Mouse (Mus musculus) hindbrain, embryonic 15.5 days (tissue): ENCODE results near the gene Il1rl1. TPM values are rescaled to one million over a fixed set of nuclear protein-coding genes. Genes with fewer than 3 reads are reported as not detected.

Experiments used
- ATAC-seq: fragments of 200-750 bp; cut with Nextera tagmentation; 2 replicates; pipeline ENCODE4 v1.8.0; 2017; ENCODE audit warnings: low read depth, moderate number of reproducible peaks, moderate TSS enrichment; ENCODE audit not compliant: low FRiP score
- H3K27ac ChIP-seq: fragments of 300-500 bp; sonication (generic); replicated peaks from 2 replicates; pipeline ENCODE4 v1.5.1; 2015; ENCODE audit warnings: mild to moderate bottlenecking, inconsistent platforms
- H3K27me3 ChIP-seq: fragments of 300-500 bp; sonication (generic); 2 replicates; pipeline ENCODE4 v1.6.1; 2015; ENCODE audit warnings: control low read depth, inconsistent platforms
- H3K36me3 ChIP-seq: fragments of 300-500 bp; sonication (generic); 2 replicates; pipeline ENCODE4 v1.6.1; 2015; ENCODE audit warnings: control low read depth, inconsistent platforms
- H3K4me1 ChIP-seq: fragments of 300-500 bp; sonication (generic); replicated peaks from 2 replicates; pipeline ENCODE4 v1.6.1; 2015; ENCODE audit warnings: control low read depth, inconsistent platforms
- H3K4me2 ChIP-seq: fragments of 300-500 bp; sonication (generic); 2 replicates; pipeline ENCODE4 v1.6.1; 2015; ENCODE audit warnings: moderate library complexity, mild to moderate bottlenecking, inconsistent platforms
- H3K4me3 ChIP-seq: fragments of 300-500 bp; sonication (generic); 2 replicates; pipeline ENCODE4 v1.5.1; 2015; ENCODE audit warnings: mild to moderate bottlenecking, inconsistent platforms
- H3K9ac ChIP-seq: fragments of 300-500 bp; sonication (generic); 2 replicates; pipeline ENCODE4 v1.6.1; 2015; ENCODE audit warnings: inconsistent platforms
- H3K9me3 ChIP-seq: fragments of 300-500 bp; sonication (generic); 2 replicates; pipeline ENCODE4 v1.6.1; 2016; ENCODE audit warnings: control low read depth, inconsistent platforms
- WGBS: fragments of 180-500 bp; shearing (Covaris S2); methylation state at CpG from one replicate; pipeline ENCODE4 v1.1.7; 2015; 5-methylcytosine and 5-hydroxymethylcytosine counted together
- polyA plus RNA-seq: library from polyadenylated mRNA; unstranded; fragments of >200 nt; fragmentation: Nextera tagmentation; extraction: Ambion mirVana; gene quantifications from 2 replicates; pipeline ENCODE4 v1.2.1, GENCODE M21; 2015

Gene Il1rl1
- polyA plus RNA-seq, 1 experiment from 2014 or later, result not detected

DNA sequence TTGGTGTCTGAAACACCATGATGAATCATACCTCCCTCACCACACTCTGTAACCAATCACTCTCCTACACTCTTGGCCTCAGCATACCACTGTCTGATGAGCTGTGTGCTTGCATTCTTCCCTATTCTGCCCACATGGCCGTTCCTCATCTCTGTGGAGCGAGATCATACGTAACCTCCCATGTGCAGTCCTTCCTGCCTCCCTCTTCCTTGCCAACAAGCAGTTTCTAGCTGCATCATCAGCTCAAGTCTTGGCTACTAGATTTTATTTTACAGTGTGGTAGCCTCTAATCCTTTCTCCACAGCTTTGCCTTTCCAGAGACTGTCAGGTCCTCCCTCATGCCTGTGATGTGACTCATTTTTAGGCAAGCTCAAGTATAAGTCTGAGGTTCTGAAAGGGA is 15.4 kb downstream of the Il1rl1 start:
- H3K9me3 ChIP-seq, result no peaks in the 10 kb centered on the region
- H3K27ac ChIP-seq, result no peak overlapping the region
- no peaks in the 10 kb centered on the region for H3K27me3 ChIP-seq
- H3K4me3 ChIP-seq, result no peak overlapping the region
- H3K36me3 ChIP-seq, result no peaks in the 10 kb centered on the region
- H3K9ac ChIP-seq, result no peak overlapping the region
- WGBS, result 89% methylated on average over 3 of the region's 3 CpGs
- no peak overlapping the region for H3K4me2 ChIP-seq
- no peaks in the 10 kb centered on the region for H3K4me1 ChIP-seq
- no peak for ATAC-seq

DNA sequence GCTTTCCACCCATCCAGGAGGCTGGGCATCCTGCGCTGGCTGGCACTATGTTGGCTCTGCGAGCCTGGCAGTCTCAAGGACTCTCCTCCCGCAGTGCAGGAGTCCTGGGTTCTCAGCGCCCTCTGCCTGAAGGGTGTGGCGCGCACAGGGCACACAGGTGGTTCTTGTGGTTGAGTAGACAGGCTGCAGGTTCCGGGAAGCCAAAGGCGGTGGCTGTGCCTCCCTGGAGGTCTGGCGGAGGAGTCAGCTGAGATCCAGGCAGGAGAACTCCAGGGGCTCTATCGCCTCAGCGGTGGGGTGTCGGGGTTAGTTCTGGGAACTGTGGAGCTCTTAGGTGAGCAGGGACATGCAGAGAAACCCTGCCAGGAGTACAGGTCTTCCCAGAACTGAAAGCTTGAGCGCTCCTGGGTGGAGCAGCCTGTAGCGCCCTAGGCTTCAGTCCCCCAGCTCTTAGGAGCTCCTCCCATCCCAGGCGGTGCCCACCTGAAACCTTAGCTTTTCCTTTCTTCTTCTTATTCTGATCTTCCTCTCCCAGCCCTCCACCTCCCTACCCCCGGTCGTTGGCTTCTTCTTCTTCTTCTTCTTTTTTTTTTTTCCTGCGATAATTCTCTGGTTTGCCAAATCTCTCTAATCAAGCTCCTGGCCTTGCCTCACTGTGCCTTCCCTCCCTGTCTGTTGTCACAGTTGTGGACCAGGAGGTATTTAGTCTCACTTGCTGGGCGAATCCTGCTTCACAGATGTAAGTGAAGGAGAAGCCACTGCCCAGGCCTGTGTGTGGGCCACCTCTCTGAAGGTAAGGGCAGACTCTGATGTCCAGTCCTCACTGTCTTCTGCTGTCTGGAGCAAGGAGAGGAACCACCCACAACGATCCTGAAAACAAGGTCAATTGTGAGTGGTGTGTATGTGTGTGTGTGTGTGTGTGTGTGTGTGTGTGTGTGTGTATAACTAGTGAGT is 36.4 kb downstream of the Il1rl1 start, which contains the start of gene Il18r1:
Il18r1 (plus strand) TSS at position 76 of the 954 bp plus-strand sequence.
- no peak within 1 kb of the TSS for H3K4me2 ChIP-seq
- H3K4me1 ChIP-seq, result no peaks in the 10 kb centered on the region
- ATAC-seq, result no peak
- no peaks in the 10 kb centered on the region for H3K27me3 ChIP-seq
- no peak within 1 kb of the TSS for H3K27ac ChIP-seq
- no peaks in the 10 kb centered on the region for H3K36me3 ChIP-seq
- no peak within 1 kb of the TSS for H3K4me3 ChIP-seq
- WGBS, result 51% methylated on average over 20 of the region's 20 CpGs
- H3K9me3 ChIP-seq, result no peaks in the 10 kb centered on the region
- H3K9ac ChIP-seq, result no peak within 1 kb of the TSS

DNA sequence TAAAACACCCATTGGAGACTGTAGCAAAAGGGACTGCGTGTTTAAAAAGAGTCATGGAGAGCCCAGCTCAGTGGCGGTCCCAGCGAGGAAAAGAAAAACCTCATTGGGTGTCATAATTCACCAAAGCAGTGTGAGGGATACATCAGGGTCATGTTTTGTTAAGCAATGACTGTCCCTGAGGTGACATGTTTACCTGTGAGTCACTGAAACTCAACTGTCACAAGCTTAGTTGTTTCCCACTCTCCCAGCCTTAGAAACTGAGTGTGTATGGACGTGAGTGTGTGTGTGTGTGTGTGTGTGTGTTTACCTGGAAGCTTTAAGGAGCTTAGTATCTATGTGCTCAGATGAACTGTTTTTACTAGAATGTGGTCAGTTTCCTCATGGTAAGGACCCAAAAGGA is 37.9 kb downstream of the Il1rl1 start:
- H3K4me2 ChIP-seq, result no peak overlapping the region
- no peaks in the 10 kb centered on the region for H3K4me1 ChIP-seq
- no peak overlapping the region for H3K27ac ChIP-seq
- ATAC-seq, result no peak
- H3K9me3 ChIP-seq, result no peaks in the 10 kb centered on the region
- no peaks in the 10 kb centered on the region for H3K36me3 ChIP-seq
- H3K9ac ChIP-seq, result no peak overlapping the region
- no peak overlapping the region for H3K4me3 ChIP-seq
- H3K27me3 ChIP-seq, result no peaks in the 10 kb centered on the region
- WGBS, result 87% methylated on average over 4 of the region's 4 CpGs

DNA sequence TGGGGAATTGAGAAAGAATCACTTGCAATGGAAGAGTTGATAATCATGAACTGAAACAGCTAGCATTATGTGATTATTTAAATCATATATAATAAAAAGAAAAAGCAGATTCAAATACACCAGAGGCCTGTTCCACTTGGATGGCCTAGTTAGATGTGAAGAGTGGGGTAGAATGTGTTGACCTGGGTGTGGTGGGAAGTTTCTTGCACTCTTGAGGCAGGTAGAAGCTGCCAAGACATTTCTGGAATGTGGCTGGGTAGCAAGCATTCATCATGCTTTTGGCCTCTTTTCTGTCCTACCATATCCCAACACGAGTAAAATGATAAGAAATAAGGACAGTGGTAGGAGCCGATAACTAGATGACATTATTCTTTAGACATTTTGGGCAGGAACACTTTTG is 39.4 kb downstream of the Il1rl1 start:
- no peaks in the 10 kb centered on the region for H3K4me1 ChIP-seq
- H3K36me3 ChIP-seq, result no peaks in the 10 kb centered on the region
- no peak overlapping the region for H3K4me3 ChIP-seq
- whole genome bisulfite sequencing, result 81% methylated on average over 2 of the region's 2 CpGs
- H3K9me3 ChIP-seq, result no peaks in the 10 kb centered on the region
- no peak overlapping the region for H3K27ac ChIP-seq
- H3K9ac ChIP-seq, result no peak overlapping the region
- no peak for ATAC-seq
- H3K4me2 ChIP-seq, result no peak overlapping the region
- no peaks in the 10 kb centered on the region for H3K27me3 ChIP-seq

DNA sequence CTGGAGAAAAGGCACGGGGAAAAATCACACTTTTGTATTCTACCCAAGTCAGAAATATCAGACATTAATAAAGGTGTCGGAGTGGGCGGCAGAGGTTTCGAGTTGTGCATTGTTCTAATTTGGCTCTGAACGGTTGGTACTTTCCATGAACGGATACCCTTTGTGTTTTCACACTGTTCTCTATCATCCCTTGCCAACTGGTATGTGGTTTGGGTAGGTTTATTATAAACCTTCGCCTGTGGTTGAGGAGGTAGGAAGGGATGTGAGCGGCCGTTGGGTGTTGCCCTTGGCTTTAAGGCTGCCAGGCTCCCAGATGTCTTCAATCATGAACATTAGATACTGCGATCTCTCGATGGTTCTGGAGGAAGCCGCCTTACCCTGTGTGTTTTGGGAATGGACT is 40.5 kb downstream of the Il1rl1 start:
- WGBS, result 92% methylated on average over 12 of the region's 12 CpGs
- no peaks in the 10 kb centered on the region for H3K9me3 ChIP-seq
- ATAC-seq, result no peak
- H3K27ac ChIP-seq, result no peak overlapping the region
- no peak overlapping the region for H3K4me2 ChIP-seq
- H3K27me3 ChIP-seq, result no peaks in the 10 kb centered on the region
- H3K36me3 ChIP-seq, result no peaks in the 10 kb centered on the region
- H3K9ac ChIP-seq, result no peak overlapping the region
- no peaks in the 10 kb centered on the region for H3K4me1 ChIP-seq
- H3K4me3 ChIP-seq, result no peak overlapping the region

DNA sequence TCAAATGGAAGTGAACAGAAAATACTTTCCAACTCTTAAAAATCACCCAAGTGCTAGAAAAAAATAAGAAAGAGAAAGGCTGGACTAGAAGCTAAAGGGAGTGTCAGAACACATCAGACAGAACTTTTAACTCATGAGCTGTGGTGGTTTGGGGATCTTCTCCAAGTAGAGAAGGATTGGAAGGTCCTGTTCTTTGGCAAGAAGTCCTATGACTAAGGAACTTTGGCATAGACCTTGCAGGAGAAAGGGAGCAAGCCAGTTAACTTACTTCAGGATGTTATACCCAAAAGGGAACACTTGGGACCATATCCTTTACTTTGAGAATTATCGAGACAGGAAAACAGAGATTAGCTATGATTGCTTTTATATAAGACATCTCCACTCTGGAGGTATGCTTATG is 43.0 kb downstream of the Il1rl1 start:
- WGBS, result 100% methylated on average over 1 of the region's 1 CpGs
- no peak overlapping the region for H3K4me2 ChIP-seq
- H3K36me3 ChIP-seq, result no peaks in the 10 kb centered on the region
- no peak overlapping the region for H3K4me3 ChIP-seq
- no peak overlapping the region for H3K27ac ChIP-seq
- no peak for ATAC-seq
- no peak overlapping the region for H3K9ac ChIP-seq
- H3K27me3 ChIP-seq, result no peaks in the 10 kb centered on the region
- no peaks in the 10 kb centered on the region for H3K9me3 ChIP-seq
- H3K4me1 ChIP-seq, result no peaks in the 10 kb centered on the region

DNA sequence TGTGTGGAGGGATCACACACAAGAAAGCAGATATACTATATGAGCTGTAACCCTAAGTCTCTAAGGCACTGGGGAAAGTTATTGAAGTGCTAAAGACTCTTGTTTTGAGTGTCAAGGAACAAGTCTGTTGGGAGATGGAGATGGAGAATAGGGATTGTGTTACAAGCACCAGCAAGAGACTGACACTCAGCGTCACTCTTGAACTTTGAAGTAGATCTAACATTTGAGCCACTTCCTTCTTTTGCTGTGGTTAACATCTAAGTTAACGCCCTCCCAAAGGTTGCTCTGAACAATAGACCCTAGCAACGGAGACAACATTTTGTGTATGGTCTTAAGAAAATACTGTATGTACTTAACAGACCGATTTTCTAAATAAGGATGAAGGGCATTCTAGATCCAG is 44.3 kb downstream of the Il1rl1 start:
- H3K4me2 ChIP-seq, result no peak overlapping the region
- H3K27me3 ChIP-seq, result no peaks in the 10 kb centered on the region
- H3K36me3 ChIP-seq, result no peaks in the 10 kb centered on the region
- H3K9ac ChIP-seq, result no peak overlapping the region
- 90% methylated on average over 4 of the region's 4 CpGs for WGBS
- H3K9me3 ChIP-seq, result no peaks in the 10 kb centered on the region
- H3K4me3 ChIP-seq, result no peak overlapping the region
- H3K4me1 ChIP-seq, result no peaks in the 10 kb centered on the region
- ATAC-seq, result no peak
- H3K27ac ChIP-seq, result no peak overlapping the region

DNA sequence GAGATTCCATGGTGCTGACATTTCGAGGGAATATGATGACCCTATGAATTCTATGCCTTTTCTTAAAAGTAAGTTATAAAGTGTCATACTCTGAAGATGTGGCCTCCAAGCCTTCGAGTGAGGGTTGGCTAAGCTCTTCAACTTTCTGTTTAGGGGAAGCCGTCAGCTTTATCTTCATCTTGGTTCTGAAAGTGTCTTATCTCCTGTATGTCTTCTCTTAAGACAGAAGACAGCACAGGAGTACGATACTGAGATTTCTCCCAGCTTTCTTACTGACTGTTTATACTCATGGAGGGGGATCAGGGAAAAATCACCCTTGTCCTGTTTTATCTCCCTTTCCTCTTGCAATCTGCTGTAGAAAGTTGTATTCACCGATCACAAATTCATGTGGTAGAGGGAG is 45.0 kb downstream of the Il1rl1 start:
- no peaks in the 10 kb centered on the region for H3K36me3 ChIP-seq
- H3K27me3 ChIP-seq, result no peaks in the 10 kb centered on the region
- H3K4me2 ChIP-seq, result no peak overlapping the region
- ATAC-seq, result no peak
- H3K9ac ChIP-seq, result no peak overlapping the region
- no peaks in the 10 kb centered on the region for H3K9me3 ChIP-seq
- H3K4me1 ChIP-seq, result no peaks in the 10 kb centered on the region
- no peak overlapping the region for H3K4me3 ChIP-seq
- WGBS, result 90% methylated on average over 5 of the region's 5 CpGs
- no peak overlapping the region for H3K27ac ChIP-seq

DNA sequence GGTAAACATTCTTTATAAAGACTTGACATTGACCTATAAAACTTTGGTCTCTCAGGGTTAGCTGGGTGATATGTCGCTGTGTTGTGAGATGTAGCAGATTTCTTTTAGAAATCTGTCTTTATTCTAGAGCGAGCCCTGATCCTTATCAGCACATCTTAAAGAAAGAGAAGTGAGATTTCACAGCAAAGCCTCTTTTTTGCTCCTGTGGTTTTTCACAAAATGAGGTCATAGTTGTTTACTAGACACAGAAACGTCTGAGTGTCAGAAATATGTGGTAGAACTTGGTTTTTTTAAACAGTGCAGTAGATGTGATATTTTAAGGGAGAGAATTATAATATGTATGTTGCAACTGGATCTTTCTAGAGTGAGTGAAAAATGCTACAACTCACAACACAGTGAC is 46.3 kb downstream of the Il1rl1 start:
- Histone ChIP-seq H3K27me3 (no peaks in the 10 kb centered on the region), H3K36me3 (no peaks in the 10 kb centered on the region), H3K9me3 (no peaks in the 10 kb centered on the region), H3K4me3 (no peak overlapping the region), H3K4me2 (no peak overlapping the region), H3K9ac (no peak overlapping the region), H3K4me1 (no peaks in the 10 kb centered on the region), H3K27ac (no peak overlapping the region)
- ATAC-seq, result no peak
- WGBS, result 74% methylated on average over 3 of the region's 3 CpGs

DNA sequence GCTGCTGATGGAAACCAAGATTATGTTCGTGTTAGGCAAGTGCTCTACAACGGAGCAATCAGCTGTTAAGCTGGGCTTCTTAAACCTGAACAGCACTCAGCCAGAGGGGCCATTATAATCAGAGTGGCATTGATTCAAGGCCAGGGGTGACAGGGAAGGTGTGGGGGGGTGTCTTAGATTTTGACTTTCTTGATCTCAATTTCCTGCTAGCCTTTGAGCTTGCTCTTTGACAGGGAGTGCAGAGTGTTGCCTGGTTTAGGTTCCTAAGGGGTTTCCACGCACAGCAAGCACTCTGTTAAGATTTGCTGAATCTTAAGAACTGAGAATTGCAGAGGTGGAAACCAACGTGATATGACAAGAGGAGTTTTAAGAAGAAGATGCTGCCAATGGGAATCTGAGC is 47.4 kb downstream of the Il1rl1 start:
- Histone ChIP-seq H3K4me1 (no peaks in the 10 kb centered on the region), H3K9ac (no peak overlapping the region), H3K36me3 (no peaks in the 10 kb centered on the region), H3K4me3 (no peak overlapping the region), H3K9me3 (no peaks in the 10 kb centered on the region), H3K4me2 (no peak overlapping the region), H3K27ac (no peak overlapping the region), H3K27me3 (no peaks in the 10 kb centered on the region)
- 81% methylated on average over 4 of the region's 4 CpGs for WGBS
- ATAC-seq, result no peak

DNA sequence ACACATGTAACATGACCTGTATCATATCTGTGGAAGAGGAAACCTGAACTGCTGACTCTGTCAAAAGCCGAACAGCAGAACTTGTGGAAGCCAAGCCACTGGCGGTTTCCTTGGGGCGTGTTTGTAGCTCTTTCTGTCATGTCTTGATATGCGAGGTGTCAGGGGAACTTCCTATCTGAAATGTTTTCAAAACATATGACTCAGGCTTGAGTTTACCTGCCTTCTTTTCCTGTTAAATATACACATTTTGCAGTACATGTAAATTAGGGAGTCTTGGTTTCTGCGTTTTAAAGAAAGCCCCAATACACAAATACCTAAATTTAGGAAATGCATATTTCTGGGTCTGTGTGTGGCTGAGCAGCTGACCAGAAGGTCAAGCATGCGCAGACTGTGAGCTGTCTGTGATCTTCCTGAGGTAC is 50.1 kb downstream of the Il1rl1 start:
- no peak for ATAC-seq
- 94% methylated on average over 6 of the region's 6 CpGs for WGBS
- Histone ChIP-seq H3K9me3 (no peaks in the 10 kb centered on the region), H3K27ac (no peak overlapping the region), H3K4me2 (no peak overlapping the region), H3K9ac (no peak overlapping the region), H3K27me3 (no peaks in the 10 kb centered on the region), H3K4me1 (no peaks in the 10 kb centered on the region), H3K4me3 (no peak overlapping the region), H3K36me3 (no peaks in the 10 kb centered on the region)

DNA sequence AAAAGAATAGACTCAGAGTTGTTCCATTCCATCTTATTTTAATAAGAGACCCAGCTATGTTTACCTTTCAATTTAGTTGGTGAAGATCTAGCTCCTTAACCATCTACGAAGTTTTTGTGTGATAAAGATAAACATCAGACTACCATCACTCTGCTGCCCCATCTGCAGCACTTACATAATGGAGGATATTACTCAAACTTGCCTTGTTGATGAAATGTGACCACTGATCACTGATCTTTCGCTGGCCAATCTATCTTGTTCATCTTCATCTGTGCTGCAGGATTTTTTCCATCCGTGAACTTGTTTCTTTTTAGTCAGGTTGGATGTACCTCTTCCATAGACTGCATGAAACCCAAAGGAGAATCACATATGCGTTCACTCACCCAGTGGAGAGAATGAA is 65.2 kb downstream of the Il1rl1 start:
- Histone ChIP-seq H3K4me1 (no peaks in the 10 kb centered on the region), H3K9ac (no peak overlapping the region), H3K9me3 (no peaks in the 10 kb centered on the region), H3K27ac (no peak overlapping the region), H3K36me3 (no peaks in the 10 kb centered on the region), H3K27me3 (0 out of 2 replicates have a peak, but pooled peaks cover 3% of the 10 kb centered on the region), H3K4me3 (no peak overlapping the region), H3K4me2 (no peak overlapping the region)
- ATAC-seq, result no peak
- WGBS, result 89% methylated on average over 4 of the region's 4 CpGs

DNA sequence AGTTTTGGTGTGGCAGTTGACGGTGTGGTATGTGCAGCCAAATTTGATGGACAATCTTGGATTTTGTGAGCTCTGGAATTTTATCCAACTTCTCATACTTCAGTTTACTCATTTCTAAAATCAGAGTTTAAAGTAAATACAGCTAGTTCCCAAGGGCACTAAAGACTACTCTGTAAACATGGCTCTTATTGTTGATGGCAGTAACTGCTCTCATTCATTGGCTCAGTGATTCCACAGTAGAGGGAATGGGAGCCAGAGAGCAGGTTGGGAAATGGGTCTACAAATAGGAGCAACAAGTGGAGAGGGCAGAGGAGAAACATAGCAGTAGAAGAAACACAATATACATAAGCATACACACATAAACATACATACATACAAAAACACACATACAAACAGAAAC is 70.3 kb downstream of the Il1rl1 start:
- no peaks in the 10 kb centered on the region for H3K4me1 ChIP-seq
- no peak overlapping the region for H3K4me2 ChIP-seq
- no peak for ATAC-seq
- no peak overlapping the region for H3K9ac ChIP-seq
- no peaks in the 10 kb centered on the region for H3K9me3 ChIP-seq
- H3K4me3 ChIP-seq, result no peak overlapping the region
- 96% methylated on average over 1 of the region's 1 CpGs for WGBS
- 0 out of 2 replicates have a peak, but pooled peaks cover 3% of the 10 kb centered on the region for H3K27me3 ChIP-seq
- no peak overlapping the region for H3K27ac ChIP-seq
- H3K36me3 ChIP-seq, result no peaks in the 10 kb centered on the region
